Mouse (Mus musculus): ENCODE data around the gene Mta2. TPM values are rescaled to one million over a fixed set of nuclear protein-coding genes. Genes with fewer than 3 reads are reported as not detected.
A peak's percentile ranks its signal among the peaks of the same experiment; 100 is the strongest.
"Not testable (repeated sequence)": the region's sequence is repeated elsewhere in the genome, so short reads cannot be mapped to it uniquely, and the experiment has no call there.

The Mta2 gene
- polyA plus RNA-seq, 1 experiment from 2014 or later, result 56.0 TPM

- 3% methylated on average over 9 of the region's 9 CpGs for WGBS
- H3K27ac ChIP-seq (ENCODE audit: low read depth, low read length), result peak overlapping the region; percentile 51; the same call in 1 of the 2 replicates
- H3K4me2 ChIP-seq, result peak overlapping the region; percentile 88
- DNase-seq (ENCODE audit: low spot score, missing footprints), result no peak
- peak overlapping the region; percentile 91 for H3K9ac ChIP-seq (ENCODE audit: low read length)
- H3K9me3 ChIP-seq (ENCODE audit: control insufficient read depth, low read length), result no peaks in the 10 kb centered on the region
- H3K36me3 ChIP-seq (ENCODE audit: control insufficient read depth, insufficient read depth, low read length), result peaks cover 35% of the 10 kb centered on the region
- peaks cover 6% of the 10 kb centered on the region; the same call in 1 of the 2 replicates for H3K4me1 ChIP-seq (ENCODE audit: control insufficient read depth, insufficient read depth, low read length)
- H3K4me3 ChIP-seq (ENCODE audit: low read depth, low read length), result peak overlapping the region; percentile 88
- ATAC-seq (ENCODE audit: low FRiP score), result no peak
- H3K27me3 ChIP-seq (ENCODE audit: control insufficient read depth, insufficient read depth, low read length), result no peaks in the 10 kb centered on the region
Measured at GRCm38 (mm10) chr19:8967893-8968292, 26.2 kb downstream of the Mta2 start.

DNA sequence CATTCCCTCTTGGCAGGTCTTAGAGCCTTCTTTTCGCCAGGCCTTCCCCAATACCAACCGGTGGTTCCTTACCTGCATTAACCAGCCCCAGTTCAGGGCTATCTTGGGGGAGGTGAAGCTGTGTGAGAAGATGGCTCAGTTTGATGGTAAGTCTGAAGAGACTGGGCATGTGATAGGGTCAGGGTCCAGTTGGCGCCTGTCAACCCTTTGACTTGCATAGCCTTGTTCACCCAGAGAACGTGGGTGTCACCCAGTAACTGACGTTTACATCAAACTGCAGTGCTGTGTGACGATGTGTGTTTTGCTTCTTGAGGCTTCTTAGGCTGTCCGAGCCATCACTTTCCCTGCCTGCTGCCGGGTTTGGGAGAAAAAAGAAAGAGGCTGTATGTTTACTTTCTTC, 30.8 kb downstream of the Mta2 start:
- WGBS, result 89% methylated on average over 8 of the region's 8 CpGs
- not testable (repeated sequence) for H3K4me1 ChIP-seq (ENCODE audit: control insufficient read depth, insufficient read depth, low read length); H3K9ac ChIP-seq (ENCODE audit: low read length); H3K4me3 ChIP-seq (ENCODE audit: low read depth, low read length); H3K27me3 ChIP-seq (ENCODE audit: control insufficient read depth, insufficient read depth, low read length); ATAC-seq (ENCODE audit: low FRiP score); H3K9me3 ChIP-seq (ENCODE audit: control insufficient read depth, low read length); H3K27ac ChIP-seq (ENCODE audit: low read depth, low read length); H3K4me2 ChIP-seq
- peaks cover 34% of the 10 kb centered on the region for H3K36me3 ChIP-seq (ENCODE audit: control insufficient read depth, insufficient read depth, low read length)
- peak; percentile 51 for DNase-seq (ENCODE audit: low spot score, missing footprints)

DNA sequence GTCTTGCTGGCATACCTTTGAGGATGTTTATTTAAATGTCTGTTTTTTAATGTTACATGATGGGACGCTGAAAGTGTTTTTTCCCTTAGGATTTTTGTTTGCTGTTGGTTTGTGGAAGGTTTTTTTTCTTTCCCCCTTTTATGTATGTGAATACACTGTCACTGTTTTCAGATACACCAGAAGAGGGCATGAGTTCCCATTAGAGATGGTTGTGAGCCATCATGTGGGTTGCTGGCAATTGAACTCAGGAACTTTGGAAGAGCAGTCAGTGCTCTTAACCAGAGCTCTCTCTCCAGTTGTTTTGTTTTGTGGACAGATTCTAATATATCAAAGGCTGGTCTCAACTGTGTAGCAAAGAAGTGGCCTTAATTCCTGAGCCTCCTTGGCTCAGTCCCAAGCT, 33.0 kb downstream of the Mta2 start:
- Histone ChIP-seq H3K9me3 (ENCODE audit: control insufficient read depth, low read length) (no peaks in the 10 kb centered on the region), H3K9ac (ENCODE audit: low read length) (no peak overlapping the region), H3K36me3 (ENCODE audit: control insufficient read depth, insufficient read depth, low read length) (peaks cover 45% of the 10 kb centered on the region), H3K4me1 (ENCODE audit: control insufficient read depth, insufficient read depth, low read length) (no peaks in the 10 kb centered on the region), H3K4me2 (no peak overlapping the region), H3K27me3 (ENCODE audit: control insufficient read depth, insufficient read depth, low read length) (no peaks in the 10 kb centered on the region), H3K4me3 (ENCODE audit: low read depth, low read length) (no peak overlapping the region), H3K27ac (ENCODE audit: low read depth, low read length) (no peak overlapping the region)
- 93% methylated on average over 1 of the region's 1 CpGs for WGBS
- ATAC-seq (ENCODE audit: low FRiP score) (no peak), DNase-seq (ENCODE audit: low spot score, missing footprints) (no peak)

DNA sequence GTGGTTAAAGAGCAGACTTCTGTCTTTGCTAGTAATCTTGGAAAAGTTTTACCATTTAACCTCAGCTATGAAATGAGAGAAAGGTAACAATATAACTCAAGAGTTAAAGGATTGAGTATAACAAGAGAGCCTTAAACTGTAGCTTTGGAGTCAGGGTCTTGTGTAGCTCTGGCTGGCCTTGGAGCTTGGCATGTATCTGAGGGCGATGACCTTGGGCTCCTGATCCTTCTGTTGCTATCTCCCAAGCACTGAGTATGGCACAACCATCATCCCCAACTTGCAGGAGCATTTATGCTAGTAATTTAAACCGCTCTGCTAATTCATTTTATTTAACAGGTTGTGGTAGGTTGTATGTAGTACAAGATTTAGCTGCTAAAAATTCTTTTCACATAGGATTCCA, 33.8 kb downstream of the Mta2 start:
- Histone ChIP-seq H3K9me3 (ENCODE audit: control insufficient read depth, low read length) (no peaks in the 10 kb centered on the region), H3K9ac (ENCODE audit: low read length) (no peak overlapping the region), H3K36me3 (ENCODE audit: control insufficient read depth, insufficient read depth, low read length) (peaks cover 39% of the 10 kb centered on the region), H3K27ac (ENCODE audit: low read depth, low read length) (no peak overlapping the region), H3K4me3 (ENCODE audit: low read depth, low read length) (no peak overlapping the region), H3K27me3 (ENCODE audit: control insufficient read depth, insufficient read depth, low read length) (no peaks in the 10 kb centered on the region), H3K4me2 (no peak overlapping the region), H3K4me1 (ENCODE audit: control insufficient read depth, insufficient read depth, low read length) (no peaks in the 10 kb centered on the region)
- 95% methylated on average over 2 of the region's 2 CpGs for WGBS
- ATAC-seq (ENCODE audit: low FRiP score), result no peak
- no peak for DNase-seq (ENCODE audit: low spot score, missing footprints)

DNA sequence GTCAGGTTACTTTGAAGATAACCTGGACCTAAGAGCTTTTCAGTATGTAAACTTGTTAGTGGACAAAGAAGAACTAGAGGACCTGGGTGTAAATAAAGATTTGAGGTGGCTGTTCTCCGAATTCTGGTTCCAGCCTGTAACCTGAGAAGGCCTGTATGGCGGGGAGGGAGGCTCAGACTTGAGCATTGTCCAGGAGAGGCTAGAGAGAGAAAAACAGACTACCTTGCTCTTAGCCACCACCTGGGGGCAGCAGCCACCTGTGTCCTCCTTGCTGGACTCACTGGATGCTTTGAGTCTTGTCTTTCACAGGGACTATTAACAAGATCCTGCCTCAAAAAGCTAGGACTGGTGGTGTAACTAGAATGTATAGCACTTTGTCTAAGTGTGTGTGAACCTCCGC, 34.9 kb downstream of the Mta2 start:
- no peaks in the 10 kb centered on the region for H3K4me1 ChIP-seq (ENCODE audit: control insufficient read depth, insufficient read depth, low read length)
- ATAC-seq (ENCODE audit: low FRiP score), result peak; percentile 72

DNA sequence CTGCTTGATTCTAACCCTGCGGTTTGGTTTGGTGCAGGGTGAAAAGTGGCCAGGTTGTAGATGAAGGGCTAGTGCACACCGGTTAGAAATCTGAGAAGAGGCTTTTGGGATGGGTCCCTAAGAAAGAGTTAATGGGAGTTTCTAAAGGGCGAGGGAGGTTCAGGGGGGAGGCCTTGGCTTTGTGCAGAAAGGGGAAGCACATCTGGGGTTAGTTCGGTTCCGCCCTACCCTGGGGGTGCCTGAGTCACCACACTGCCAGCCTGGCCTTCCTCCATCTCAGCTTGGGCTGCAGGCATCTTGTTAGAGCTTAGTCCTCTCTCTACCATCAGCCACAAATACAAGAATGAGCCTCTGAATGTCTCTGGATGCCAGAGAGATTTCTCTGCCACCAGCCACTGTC, 39.1 kb downstream of the Mta2 start:
- peaks cover 16% of the 10 kb centered on the region for H3K4me1 ChIP-seq (ENCODE audit: control insufficient read depth, insufficient read depth, low read length)
- H3K9me3 ChIP-seq (ENCODE audit: control insufficient read depth, low read length), result no peaks in the 10 kb centered on the region
- ATAC-seq (ENCODE audit: low FRiP score), result no peak
- DNase-seq (ENCODE audit: low spot score, missing footprints), result no peak
- no peak overlapping the region for H3K27ac ChIP-seq (ENCODE audit: low read depth, low read length)
- 60% methylated on average over 5 of the region's 5 CpGs for WGBS
- peaks cover 16% of the 10 kb centered on the region for H3K36me3 ChIP-seq (ENCODE audit: control insufficient read depth, insufficient read depth, low read length)
- H3K4me3 ChIP-seq (ENCODE audit: low read depth, low read length), result no peak overlapping the region
- H3K9ac ChIP-seq (ENCODE audit: low read length), result no peak overlapping the region
- H3K4me2 ChIP-seq, result no peak overlapping the region
- H3K27me3 ChIP-seq (ENCODE audit: control insufficient read depth, insufficient read depth, low read length), result no peaks in the 10 kb centered on the region

More for the DNA sequence above, 34.9 kb downstream of the Mta2 start:
- Histone ChIP-seq H3K36me3 (ENCODE audit: control insufficient read depth, insufficient read depth, low read length) (peaks cover 33% of the 10 kb centered on the region), H3K9ac (ENCODE audit: low read length) (no peak overlapping the region), H3K4me2 (no peak overlapping the region), H3K4me3 (ENCODE audit: low read depth, low read length) (no peak overlapping the region), H3K27ac (ENCODE audit: low read depth, low read length) (no peak overlapping the region), H3K9me3 (ENCODE audit: control insufficient read depth, low read length) (no peaks in the 10 kb centered on the region), H3K27me3 (ENCODE audit: control insufficient read depth, insufficient read depth, low read length) (no peaks in the 10 kb centered on the region)
- WGBS, result 63% methylated on average over 3 of the region's 3 CpGs
- DNase-seq (ENCODE audit: low spot score, missing footprints), result no peak

- no peak overlapping the region for H3K27ac ChIP-seq (ENCODE audit: low read depth, low read length)
- H3K9ac ChIP-seq (ENCODE audit: low read length), result no peak overlapping the region
- WGBS, result 90% methylated on average over 2 of the region's 2 CpGs
- ATAC-seq (ENCODE audit: low FRiP score) (no peak), DNase-seq (ENCODE audit: low spot score, missing footprints) (no peak)
- H3K27me3 ChIP-seq (ENCODE audit: control insufficient read depth, insufficient read depth, low read length), result no peaks in the 10 kb centered on the region
- peaks cover 16% of the 10 kb centered on the region for H3K4me1 ChIP-seq (ENCODE audit: control insufficient read depth, insufficient read depth, low read length)
- H3K36me3 ChIP-seq (ENCODE audit: control insufficient read depth, insufficient read depth, low read length), result peaks cover 16% of the 10 kb centered on the region
- H3K4me2 ChIP-seq, result no peak overlapping the region
- H3K4me3 ChIP-seq (ENCODE audit: low read depth, low read length), result no peak overlapping the region
- no peaks in the 10 kb centered on the region for H3K9me3 ChIP-seq (ENCODE audit: control insufficient read depth, low read length)
Measured at GRCm38 (mm10) chr19:8981450-8982168, 39.9 kb downstream of the Mta2 start.

- WGBS, result 61% methylated on average over 5 of the region's 5 CpGs
- H3K27ac ChIP-seq (ENCODE audit: low read depth, low read length), result no peak overlapping the region
Measured at GRCm38 (mm10) chr19:8982303-8983149, 40.9 kb downstream of the Mta2 start.

DNA sequence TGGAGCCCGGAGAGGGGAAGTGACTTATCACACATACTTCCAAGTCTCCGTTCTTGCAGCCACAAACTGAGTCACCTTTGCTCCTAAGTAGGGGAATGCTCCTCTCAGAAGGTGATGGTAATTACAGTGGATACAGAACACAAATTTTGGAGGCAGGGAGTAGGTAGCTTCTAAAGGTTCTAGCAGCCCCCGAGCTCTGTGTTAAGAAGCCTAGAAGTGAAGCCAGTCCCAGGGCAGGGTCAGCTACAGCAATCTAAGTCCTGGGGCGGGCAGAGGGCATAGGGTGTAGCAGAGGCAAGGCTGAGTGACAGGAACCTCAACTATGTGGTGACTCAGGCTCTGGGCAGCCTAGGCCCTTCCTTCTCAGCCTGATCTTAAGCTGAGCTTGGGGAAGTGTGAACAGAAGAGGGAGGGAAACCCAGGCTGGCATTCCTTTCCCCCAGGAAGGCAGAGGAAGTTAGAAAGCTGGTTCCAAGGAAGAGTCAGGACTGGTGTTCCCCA, 41.5 kb downstream of the Mta2 start:
- no peak overlapping the region for H3K27ac ChIP-seq (ENCODE audit: low read depth, low read length)
- H3K4me1 ChIP-seq (ENCODE audit: control insufficient read depth, insufficient read depth, low read length), result peaks cover 16% of the 10 kb centered on the region
- no peaks in the 10 kb centered on the region for H3K9me3 ChIP-seq (ENCODE audit: control insufficient read depth, low read length)
- ATAC-seq (ENCODE audit: low FRiP score) (no peak), DNase-seq (ENCODE audit: low spot score, missing footprints) (no peak)
- WGBS, result 57% methylated on average over 4 of the region's 4 CpGs
- H3K4me3 ChIP-seq (ENCODE audit: low read depth, low read length), result no peak overlapping the region
- H3K36me3 ChIP-seq (ENCODE audit: control insufficient read depth, insufficient read depth, low read length), result peaks cover 12% of the 10 kb centered on the region
- no peak overlapping the region for H3K4me2 ChIP-seq
- H3K27me3 ChIP-seq (ENCODE audit: control insufficient read depth, insufficient read depth, low read length), result peaks cover 6% of the 10 kb centered on the region
- H3K9ac ChIP-seq (ENCODE audit: low read length), result no peak overlapping the region

More at GRCm38 (mm10) chr19:8982303-8983149, 40.9 kb downstream of the Mta2 start:
- Histone ChIP-seq H3K9ac (ENCODE audit: low read length) (no peak overlapping the region), H3K4me2 (no peak overlapping the region), H3K27me3 (ENCODE audit: control insufficient read depth, insufficient read depth, low read length) (no peaks in the 10 kb centered on the region), H3K4me3 (ENCODE audit: low read depth, low read length) (no peak overlapping the region), H3K9me3 (ENCODE audit: control insufficient read depth, low read length) (no peaks in the 10 kb centered on the region), H3K36me3 (ENCODE audit: control insufficient read depth, insufficient read depth, low read length) (peaks cover 15% of the 10 kb centered on the region), H3K4me1 (ENCODE audit: control insufficient read depth, insufficient read depth, low read length) (peaks cover 16% of the 10 kb centered on the region)
- ATAC-seq (ENCODE audit: low FRiP score) (no peak), DNase-seq (ENCODE audit: low spot score, missing footprints) (no peak)

Data from midbrain, embryonic 11.5 days (tissue).